Mouse (Mus musculus) brain, embryonic 14.5 days (tissue): ENCODE measurements around the gene Dot1l.

ENCODE experiments used
- CTCF ChIP-seq: fragments of 200-500 bp; IDR thresholded peaks from 2 replicates; pipeline ENCODE4 v1.5.1; 2012; ENCODE audit warnings: inconsistent platforms, mild to moderate bottlenecking, moderate library complexity, borderline replicate concordance; ENCODE audit not compliant: insufficient read depth, insufficient read length; ENCODE audit errors: extremely low read depth
- POLR2A ChIP-seq: fragments of 200-500 bp; IDR thresholded peaks from 2 replicates; pipeline ENCODE4 v1.6.1; 2012; ENCODE audit warnings: mild to moderate bottlenecking, inconsistent platforms, borderline replicate concordance; ENCODE audit not compliant: poor library complexity, insufficient read depth, insufficient read length, severe bottlenecking; ENCODE audit errors: extremely low read depth

DNA sequence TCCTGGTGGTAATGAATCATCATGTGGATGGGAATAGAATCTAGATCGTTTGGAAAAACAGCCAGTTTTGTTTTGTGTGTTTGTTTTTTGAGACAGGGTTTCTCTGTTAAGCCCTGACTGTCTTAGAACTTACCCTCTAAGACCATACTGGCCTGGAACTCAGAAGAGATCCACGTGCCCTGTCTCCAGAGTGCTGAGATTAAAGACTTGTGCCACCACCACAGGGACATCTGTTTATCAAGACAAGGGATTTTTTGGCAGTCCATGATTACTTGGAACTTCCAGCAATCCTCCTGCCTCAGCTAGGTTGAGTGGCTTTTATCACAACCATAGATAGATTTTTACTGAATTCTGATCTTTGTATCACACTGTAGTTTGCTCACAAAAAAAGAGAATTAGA is 69.8 kb downstream of the Dot1l start:
- TF ChIP-seq POLR2A (no peak), CTCF (no peak)
